Mouse (Mus musculus) kidney, postnatal 10 days (tissue): ENCODE measurements around the gene Sypl.
A peak's percentile ranks its signal among the peaks of the same experiment; 100 is the strongest.

Experiments used
- DNase-seq: peaks from one replicate; pipeline ENCODE4 v3.0.0; 2021; ENCODE audit warnings: mixed read lengths

The Sypl gene

GRCm38 (mm10) chr12:32953596-32954215 is at the start of gene Sypl:
TSS of gene Sypl (plus strand) at chr12:32953891.
- DNase-seq: peak; percentile 98

GRCm38 (mm10) chr12:32909686-32910085 is 44.0 kb upstream of the Sypl start:
- no peak for DNase-seq

- DNase-seq: peak; percentile 69
Measured at GRCm38 (mm10) chr12:32910092-32910491, 43.6 kb upstream of the Sypl start.

- peak; percentile 64 for DNase-seq
Measured at GRCm38 (mm10) chr12:32910560-32911194, 43.0 kb upstream of the Sypl start.

GRCm38 (mm10) chr12:32911569-32911968 is 42.1 kb upstream of the Sypl start:
- no peak for DNase-seq

- no peak for DNase-seq
Measured at GRCm38 (mm10) chr12:32912772-32913171, 40.9 kb upstream of the Sypl start.

- no peak for DNase-seq
Measured at GRCm38 (mm10) chr12:32918683-32919082, 35.0 kb upstream of the Sypl start.

GRCm38 (mm10) chr12:32919091-32919490 is 34.6 kb upstream of the Sypl start:
- no peak for DNase-seq

- DNase-seq: no peak
Measured at GRCm38 (mm10) chr12:32919527-32919926, 34.2 kb upstream of the Sypl start.

GRCm38 (mm10) chr12:32920185-32920788 is 33.4 kb upstream of the Sypl start:
- peak; percentile 88 for DNase-seq

GRCm38 (mm10) chr12:32921071-32921470 is 32.6 kb upstream of the Sypl start:
- no peak for DNase-seq

GRCm38 (mm10) chr12:32921532-32922131 is 32.1 kb upstream of the Sypl start:
- no peak for DNase-seq

GRCm38 (mm10) chr12:32924245-32924644 is 29.4 kb upstream of the Sypl start:
- no peak for DNase-seq

- DNase-seq: no peak
Measured at GRCm38 (mm10) chr12:32926331-32927172, 27.1 kb upstream of the Sypl start.

GRCm38 (mm10) chr12:32927231-32927835 is 26.4 kb upstream of the Sypl start:
- no peak for DNase-seq

- no peak for DNase-seq
Measured at GRCm38 (mm10) chr12:32928180-32928579, 25.5 kb upstream of the Sypl start.

GRCm38 (mm10) chr12:32929831-32930513 is 23.7 kb upstream of the Sypl start:
- peak; percentile 41 for DNase-seq

GRCm38 (mm10) chr12:32930566-32930965 is 23.1 kb upstream of the Sypl start:
- no peak for DNase-seq

GRCm38 (mm10) chr12:32936246-32936946 is 17.3 kb upstream of the Sypl start:
- DNase-seq: peak; percentile 48

GRCm38 (mm10) chr12:32941141-32941540 is 12.6 kb upstream of the Sypl start:
- DNase-seq: no peak

GRCm38 (mm10) chr12:32943347-32943746 is 10.3 kb upstream of the Sypl start:
- DNase-seq: peak; percentile 66
